Mouse (Mus musculus) intestine, embryonic 14.5 days (tissue): ENCODE measurements around the gene Dner. TPM values are rescaled to one million over a fixed set of nuclear protein-coding genes. Genes with fewer than 3 reads are reported as not detected.

Experiments
- ATAC-seq: fragments of 200-750 bp; cut with Nextera tagmentation; replicated peaks from 2 replicates; pipeline ENCODE4 v1.8.0; 2017; ENCODE audit warnings: low read depth, moderate number of reproducible peaks, moderate TSS enrichment, moderate library complexity; ENCODE audit not compliant: low FRiP score, low TSS enrichment
- DNase-seq: peaks from one replicate; pipeline ENCODE4 v3.0.0-alpha.2; 2018; ENCODE audit warnings: low spot score
- H3K27ac ChIP-seq: fragments of 300-500 bp; sonication (generic); 2 replicates; pipeline ENCODE4 v1.5.1; 2014; ENCODE audit warnings: low read depth, mild to moderate bottlenecking, control low read depth
- H3K27me3 ChIP-seq: fragments of 300-500 bp; sonication (generic); replicated peaks from 2 replicates; pipeline ENCODE4 v1.6.1; 2014; ENCODE audit warnings: low read length, control low read depth; ENCODE audit not compliant: control insufficient read depth, insufficient read depth
- H3K36me3 ChIP-seq: fragments of 300-500 bp; sonication (generic); 2 replicates; pipeline ENCODE4 v1.6.1; 2014; ENCODE audit warnings: low read length, control low read depth; ENCODE audit not compliant: control insufficient read depth, insufficient read depth
- H3K4me1 ChIP-seq: fragments of 300-500 bp; sonication (generic); replicated peaks from 2 replicates; pipeline ENCODE4 v1.6.1; 2014; ENCODE audit warnings: low read length, control low read depth, mixed read lengths; ENCODE audit not compliant: control insufficient read depth, insufficient read depth
- H3K4me2 ChIP-seq: fragments of 300-500 bp; sonication (generic); 2 replicates; pipeline ENCODE4 v1.6.1; 2014; ENCODE audit warnings: low read length
- H3K4me3 ChIP-seq: fragments of 300-500 bp; sonication (generic); 2 replicates; pipeline ENCODE4 v1.5.1; 2014; ENCODE audit warnings: low read depth, low read length, control low read depth, mixed read lengths
- H3K9ac ChIP-seq: fragments of 300-500 bp; sonication (generic); 2 replicates; pipeline ENCODE4 v1.6.1; 2014; ENCODE audit warnings: mild to moderate bottlenecking, low read length
- H3K9me3 ChIP-seq: fragments of 300-500 bp; sonication (generic); 2 replicates; pipeline ENCODE4 v1.6.1; 2016; ENCODE audit warnings: low read length, control low read depth; ENCODE audit not compliant: control insufficient read depth
- WGBS: fragments of 180-500 bp; shearing (Covaris S2); extraction: QIAGEN DNeasy Blood & Tissue Kit; methylation state at CpG from one replicate; pipeline ENCODE4 v1.1.7; 2014; 5-methylcytosine and 5-hydroxymethylcytosine counted together
- polyA plus RNA-seq: library from polyadenylated mRNA; unstranded; fragments of >200 nt; fragmentation: Nextera tagmentation; extraction: Ambion mirVana; gene quantifications from 2 replicates; pipeline ENCODE4 v1.2.1, GENCODE M21; 2014

Gene Dner
- polyA plus RNA-seq, 1 experiment from 2014 or later, result 4.6 TPM

DNA sequence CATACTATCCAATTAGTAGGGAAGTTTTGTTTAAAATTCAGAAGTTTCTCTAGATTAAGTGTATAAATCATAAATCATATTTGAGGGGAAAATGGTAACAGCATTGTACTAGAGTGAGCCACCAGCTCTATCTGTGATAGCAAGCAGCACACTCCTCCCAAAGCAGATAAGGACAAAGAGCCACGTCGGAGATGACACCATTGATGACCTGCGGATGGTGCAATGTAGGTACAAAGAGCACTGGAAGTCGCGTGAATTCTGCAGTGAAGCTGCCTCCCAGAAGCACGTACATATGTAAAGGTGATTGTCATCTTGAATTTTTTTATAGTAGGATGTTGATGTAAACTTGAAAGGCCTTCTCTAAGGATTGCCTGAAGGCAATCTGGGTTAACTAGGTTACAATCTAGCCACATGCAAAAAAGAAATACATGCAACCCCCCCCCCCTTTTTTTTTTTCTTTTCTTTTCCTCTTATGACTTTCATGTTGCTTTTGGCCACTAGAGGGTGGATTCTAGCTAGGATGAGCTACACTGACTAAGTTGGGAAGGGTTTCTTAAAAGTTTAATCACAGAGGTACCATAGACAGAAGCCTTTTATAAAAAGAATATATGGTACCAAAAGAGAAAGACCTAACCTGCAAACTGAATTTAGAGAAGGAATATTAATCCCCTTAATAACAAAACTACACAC lies 262.6 kb downstream of the Dner start:
- H3K27me3 ChIP-seq, result no peaks in the 10 kb centered on the region
- ATAC-seq (no peak), DNase-seq (no peak)
- H3K9me3 ChIP-seq, result no peaks in the 10 kb centered on the region
- H3K4me3 ChIP-seq, result no peak overlapping the region
- H3K4me2 ChIP-seq, result no peak overlapping the region
- no peaks in the 10 kb centered on the region for H3K4me1 ChIP-seq
- H3K9ac ChIP-seq, result no peak overlapping the region
- H3K36me3 ChIP-seq, result no peaks in the 10 kb centered on the region
- WGBS, result 81% methylated on average over 6 of the region's 6 CpGs
- no peak overlapping the region for H3K27ac ChIP-seq

GRCm38 (mm10) chr1:84432311-84432710 lies 263.7 kb downstream of the Dner start:
- DNase-seq (no peak), ATAC-seq (no peak)
- Histone ChIP-seq H3K27me3 (no peaks in the 10 kb centered on the region), H3K9ac (no peak overlapping the region), H3K4me1 (no peaks in the 10 kb centered on the region), H3K36me3 (no peaks in the 10 kb centered on the region), H3K9me3 (no peaks in the 10 kb centered on the region), H3K4me3 (no peak overlapping the region), H3K4me2 (no peak overlapping the region), H3K27ac (no peak overlapping the region)
- 47% methylated on average over 1 of the region's 1 CpGs for WGBS

DNA sequence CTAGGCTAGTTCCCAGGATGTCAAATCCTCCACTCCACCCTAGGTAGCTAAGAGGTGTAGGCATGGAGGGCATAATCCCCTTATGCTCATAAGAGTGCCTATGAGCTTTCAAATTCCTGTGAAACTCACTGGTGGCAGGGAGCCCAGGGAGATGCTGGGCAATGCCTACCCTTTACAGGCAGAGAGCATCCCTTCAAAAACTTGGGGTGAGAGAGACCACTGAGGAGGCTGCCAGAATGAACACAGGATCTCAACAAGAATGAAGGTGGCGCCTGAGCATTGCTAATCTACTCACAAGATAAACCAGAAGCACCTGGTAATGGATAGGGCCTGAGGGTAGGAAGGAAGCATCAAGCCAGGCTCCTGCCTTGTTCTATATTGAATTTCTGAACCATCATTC lies 267.7 kb downstream of the Dner start:
- 100% methylated on average over 1 of the region's 1 CpGs for WGBS
- Histone ChIP-seq H3K4me3 (no peak overlapping the region), H3K4me2 (no peak overlapping the region), H3K9me3 (no peaks in the 10 kb centered on the region), H3K27me3 (no peaks in the 10 kb centered on the region), H3K9ac (no peak overlapping the region), H3K4me1 (no peaks in the 10 kb centered on the region), H3K27ac (no peak overlapping the region), H3K36me3 (no peaks in the 10 kb centered on the region)
- DNase-seq, result no peak
- no peak for ATAC-seq

- 71% methylated on average over 11 of the region's 11 CpGs for WGBS
- Histone ChIP-seq H3K27me3 (no peaks in the 10 kb centered on the region), H3K9ac (no peak overlapping the region), H3K4me1 (no peaks in the 10 kb centered on the region), H3K36me3 (no peaks in the 10 kb centered on the region), H3K27ac (no peak overlapping the region), H3K4me2 (no peak overlapping the region), H3K9me3 (no peaks in the 10 kb centered on the region), H3K4me3 (no peak overlapping the region)
- ATAC-seq (no peak), DNase-seq (no peak)
Observed at GRCm38 (mm10) chr1:84427757-84428156, 268.3 kb downstream of the Dner start.

GRCm38 (mm10) chr1:84426679-84427078 lies 269.3 kb downstream of the Dner start:
- WGBS, result 84% methylated on average over 5 of the region's 5 CpGs
- Histone ChIP-seq H3K27me3 (no peaks in the 10 kb centered on the region), H3K4me2 (no peak overlapping the region), H3K4me3 (no peak overlapping the region), H3K27ac (no peak overlapping the region), H3K9me3 (no peaks in the 10 kb centered on the region), H3K9ac (no peak overlapping the region), H3K4me1 (no peaks in the 10 kb centered on the region), H3K36me3 (no peaks in the 10 kb centered on the region)
- DNase-seq (no peak), ATAC-seq (no peak)

DNA sequence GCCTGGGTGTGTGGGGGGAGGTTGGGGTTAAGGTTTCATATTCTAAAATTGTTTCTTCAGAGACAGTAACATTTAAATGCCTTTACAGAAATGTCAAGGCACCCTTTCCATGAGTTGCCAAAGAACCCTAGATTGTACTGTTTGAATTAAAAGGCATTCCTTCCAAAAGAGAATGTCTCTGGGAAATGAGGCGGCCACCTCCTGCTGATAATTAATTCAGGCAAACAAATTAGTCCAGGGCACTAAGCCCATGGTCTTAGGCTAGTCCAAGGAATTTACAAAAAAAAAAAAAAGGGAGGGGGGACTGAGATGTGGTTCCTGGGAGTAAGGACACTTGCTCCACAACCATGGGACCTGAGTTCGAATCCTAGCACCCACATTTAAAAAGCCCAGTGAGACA lies 273.1 kb downstream of the Dner start:
- no peaks in the 10 kb centered on the region for H3K27me3 ChIP-seq
- no peaks in the 10 kb centered on the region for H3K9me3 ChIP-seq
- H3K36me3 ChIP-seq, result no peaks in the 10 kb centered on the region
- H3K4me2 ChIP-seq, result no peak overlapping the region
- WGBS, result 56% methylated on average over 2 of the region's 2 CpGs
- H3K27ac ChIP-seq, result no peak overlapping the region
- no peak overlapping the region for H3K9ac ChIP-seq
- ATAC-seq (no peak), DNase-seq (no peak)
- 0 out of 2 replicates have a peak, but pooled peaks cover 6% of the 10 kb centered on the region for H3K4me1 ChIP-seq
- no peak overlapping the region for H3K4me3 ChIP-seq

DNA sequence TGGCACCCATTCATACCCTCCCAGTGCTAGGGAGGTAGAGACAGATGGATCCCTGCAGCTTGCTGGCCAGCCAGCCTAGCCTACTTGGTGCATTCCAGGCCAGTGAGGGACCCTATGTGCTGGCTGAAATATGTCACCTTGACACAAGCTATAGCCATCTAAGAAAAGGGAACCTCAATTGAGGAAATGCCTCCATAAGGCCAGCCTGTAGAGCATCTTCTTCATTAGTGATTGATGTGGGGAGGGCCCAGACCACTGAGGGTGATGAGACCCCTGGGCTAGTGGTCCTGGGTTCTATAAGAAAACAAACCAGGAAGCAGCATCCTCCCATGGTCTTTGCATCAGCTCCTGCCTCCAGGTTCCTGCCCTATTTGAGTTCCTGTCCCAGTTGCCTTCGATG lies 274.2 kb downstream of the Dner start:
- H3K9me3 ChIP-seq, result no peaks in the 10 kb centered on the region
- WGBS, result 79% methylated on average over 1 of the region's 1 CpGs
- ATAC-seq, result no peak
- H3K4me1 ChIP-seq, result 0 out of 2 replicates have a peak, but pooled peaks cover 10% of the 10 kb centered on the region
- H3K4me3 ChIP-seq, result no peak overlapping the region
- H3K27me3 ChIP-seq, result no peaks in the 10 kb centered on the region
- no peak overlapping the region for H3K27ac ChIP-seq
- no peak for DNase-seq
- no peaks in the 10 kb centered on the region for H3K36me3 ChIP-seq
- H3K4me2 ChIP-seq, result no peak overlapping the region
- no peak overlapping the region for H3K9ac ChIP-seq

DNA sequence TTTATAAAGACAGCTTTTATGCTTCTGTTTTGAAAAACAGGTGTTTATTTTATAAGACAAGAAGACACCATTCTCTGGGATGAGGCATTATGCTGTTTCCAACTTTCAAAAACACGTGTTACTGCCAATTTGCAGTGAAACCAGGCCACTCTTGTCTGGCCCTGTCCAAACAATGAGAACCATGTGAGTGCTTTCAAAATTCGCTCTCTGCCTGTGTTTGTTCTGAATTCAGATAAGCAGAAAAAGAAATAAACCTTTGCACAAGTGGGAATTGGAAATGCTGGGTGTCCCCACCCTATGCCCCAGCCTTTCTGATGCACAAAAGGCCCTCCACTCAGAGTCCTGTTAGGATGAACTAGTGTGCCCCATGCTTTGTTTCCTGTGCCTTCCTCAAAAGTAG lies 276.6 kb downstream of the Dner start:
- Histone ChIP-seq H3K27ac (no peak overlapping the region), H3K27me3 (no peaks in the 10 kb centered on the region), H3K4me1 (0 out of 2 replicates have a peak, but pooled peaks cover 10% of the 10 kb centered on the region), H3K36me3 (no peaks in the 10 kb centered on the region), H3K4me2 (no peak overlapping the region), H3K4me3 (no peak overlapping the region), H3K9me3 (no peaks in the 10 kb centered on the region), H3K9ac (no peak overlapping the region)
- DNase-seq (no peak), ATAC-seq (no peak)
- 36% methylated on average over 2 of the region's 2 CpGs for WGBS

DNA sequence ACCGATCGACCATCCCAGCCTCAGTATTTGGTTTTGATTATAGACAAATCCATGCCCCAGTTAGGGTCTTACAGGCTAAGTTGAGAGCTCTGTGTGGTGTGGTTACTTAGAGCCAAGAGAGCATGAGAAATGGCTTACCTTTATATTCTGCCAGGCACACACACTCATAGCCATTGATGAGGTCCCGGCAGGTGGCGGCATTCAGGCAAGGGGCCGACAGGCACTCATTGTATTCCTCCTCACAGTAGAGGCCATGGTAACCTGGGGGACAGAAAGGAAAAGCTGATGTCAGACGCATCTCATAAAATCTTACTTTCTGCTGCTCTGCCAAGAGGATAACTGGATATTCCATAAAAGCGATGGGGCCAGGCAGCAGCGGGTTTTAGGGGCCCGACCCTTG lies 277.5 kb downstream of the Dner start:
- DNase-seq (no peak), ATAC-seq (no peak)
- Histone ChIP-seq H3K9me3 (no peaks in the 10 kb centered on the region), H3K36me3 (no peaks in the 10 kb centered on the region), H3K9ac (no peak overlapping the region), H3K27ac (no peak overlapping the region), H3K4me1 (0 out of 2 replicates have a peak, but pooled peaks cover 10% of the 10 kb centered on the region), H3K27me3 (no peaks in the 10 kb centered on the region), H3K4me2 (no peak overlapping the region), H3K4me3 (no peak overlapping the region)
- 79% methylated on average over 9 of the region's 9 CpGs for WGBS
